Mouse (Mus musculus): ENCODE data around the gene Gm29049. TPM values are rescaled to one million over a fixed set of nuclear protein-coding genes. Genes with fewer than 3 reads are reported as not detected.
"Not testable (repeated sequence)": the region's sequence is repeated elsewhere in the genome, so short reads cannot be mapped to it uniquely, and the experiment has no call there.

Gene Gm29049
- total RNA-seq (2021): not detected

DNA sequence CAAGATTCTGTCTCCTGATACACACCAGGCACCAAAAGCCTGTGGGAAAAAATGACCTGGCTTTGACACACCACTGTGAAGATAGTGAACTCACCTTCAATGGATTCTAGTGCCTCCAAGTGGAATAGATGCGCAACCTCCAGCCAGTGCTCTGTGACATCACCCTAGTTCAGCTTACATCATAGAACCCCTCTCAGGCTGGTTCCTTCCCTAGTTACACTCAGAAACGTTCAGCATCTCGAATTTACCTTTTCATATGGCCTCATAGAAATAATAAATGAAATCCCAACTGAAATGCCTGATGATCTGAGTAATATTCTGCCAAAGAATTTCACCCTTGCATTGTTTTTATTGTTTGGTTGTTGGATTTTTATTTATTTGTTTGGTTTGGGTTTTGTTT lies at the start of gene Gm29049:
Gene Gm29049 (minus strand): TSS at position 101 of the 400 bp plus-strand sequence.
- not testable (repeated sequence) for DNase-seq

Other genes starting within 250 kb of the Gm29049 start
- not detected for gene Gm20825, start 74.3 kb upstream of the Gm29049 start, total RNA-seq (2021)